Mouse (Mus musculus) kidney, postnatal 10 days (tissue): ENCODE measurements around the gene Ckb.

Source experiments
- DNase-seq: peaks from one replicate; pipeline ENCODE4 v3.0.0; 2021; ENCODE audit warnings: mixed read lengths

The Ckb gene

GRCm38 (mm10) chr12:111691346-111691872 lies 19.3 kb upstream of the Ckb start:
- DNase-seq = peak; percentile 62

- DNase-seq = peak; percentile 79
Measured at GRCm38 (mm10) chr12:111689426-111689825, 17.3 kb upstream of the Ckb start.

- no peak for DNase-seq
Measured at GRCm38 (mm10) chr12:111688069-111688428, 15.9 kb upstream of the Ckb start.

GRCm38 (mm10) chr12:111687350-111688068 lies 15.4 kb upstream of the Ckb start:
- DNase-seq = peak; percentile 90

- peak; percentile 7 for DNase-seq
Measured at GRCm38 (mm10) chr12:111686390-111686789, 14.3 kb upstream of the Ckb start.

- no peak for DNase-seq
Measured at GRCm38 (mm10) chr12:111682806-111683205, 10.7 kb upstream of the Ckb start.

- DNase-seq = no peak
Measured at GRCm38 (mm10) chr12:111682003-111682402, 9.9 kb upstream of the Ckb start.

- DNase-seq = no peak
Measured at GRCm38 (mm10) chr12:111681305-111681704, 9.2 kb upstream of the Ckb start.

- DNase-seq = no peak
Measured at GRCm38 (mm10) chr12:111680661-111681060, 8.5 kb upstream of the Ckb start.

- no peak for DNase-seq
Measured at GRCm38 (mm10) chr12:111678997-111679396, 6.9 kb upstream of the Ckb start.

- DNase-seq = no peak
Measured at GRCm38 (mm10) chr12:111678670-111678933, 6.5 kb upstream of the Ckb start.

- peak; percentile 95 for DNase-seq
Measured at GRCm38 (mm10) chr12:111677882-111678669, 5.9 kb upstream of the Ckb start, which contains the start of gene Trmt61a. Gene Trmt61a, plus strand, starts transcription at chr12:111678105.

- DNase-seq = peak; percentile 51
Measured at GRCm38 (mm10) chr12:111677421-111677820, 5.3 kb upstream of the Ckb start.

GRCm38 (mm10) chr12:111675797-111676580 lies 3.9 kb upstream of the Ckb start:
- no peak for DNase-seq

GRCm38 (mm10) chr12:111674850-111675486 lies 2.8 kb upstream of the Ckb start:
- DNase-seq = no peak

- no peak for DNase-seq
Measured at GRCm38 (mm10) chr12:111672581-111672980, 443 bp upstream of the Ckb start.

- peak; percentile 81 for DNase-seq
Measured at GRCm38 (mm10) chr12:111671431-111671902, 671 bp downstream of the Ckb start.

- no peak for DNase-seq
Measured at GRCm38 (mm10) chr12:111670976-111671375, 1.2 kb downstream of the Ckb start.

- peak; percentile 53 for DNase-seq
Measured at GRCm38 (mm10) chr12:111670371-111670971, 1.7 kb downstream of the Ckb start.

GRCm38 (mm10) chr12:111669961-111670360 lies 2.2 kb downstream of the Ckb start:
- DNase-seq = no peak

GRCm38 (mm10) chr12:111669000-111669788 lies 2.9 kb downstream of the Ckb start:
- DNase-seq = peak; percentile 54
